In the genomic region with DNA sequence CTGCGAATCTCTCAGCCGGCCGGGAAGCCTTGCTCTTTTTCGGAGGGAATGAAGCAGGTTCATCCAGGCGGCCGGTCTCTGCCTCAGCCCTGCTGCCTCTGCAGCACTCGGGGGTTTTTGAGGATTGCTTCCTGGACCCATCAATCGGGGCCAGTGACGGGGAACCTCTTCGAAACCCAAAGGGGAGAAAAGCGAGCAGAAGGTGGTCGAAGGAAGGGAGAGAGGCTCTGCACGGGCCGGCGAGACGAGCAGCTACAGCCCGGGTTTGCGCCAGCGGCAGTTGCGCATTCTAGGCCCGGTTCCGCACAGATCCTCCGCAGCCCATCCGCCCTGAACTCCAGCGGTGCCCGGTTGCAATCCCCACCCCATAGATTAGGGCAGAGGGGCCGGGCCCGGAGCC, we compare ENCODE assay signal across 11 mouse cellular contexts. TPM values are rescaled to one million over a fixed set of nuclear protein-coding genes. Genes with fewer than 3 reads are reported as not detected.
A peak's percentile ranks its signal among the peaks of the same experiment; 100 is the strongest.
DNase-seq lines count a peak whose midpoint lies in the region; ATAC-seq lines count a peak whose summit lies in the region.
"Had no signal": no experiment of that assay in that cellular context is flagged by ENCODE, and none has a peak within 500 bp of the region (broad histone marks: within the 10 kb centered on the region; RNA-seq: fewer than 3 reads in every experiment).

No protein-coding gene starts in this region.

- no peak overlapping the region for H3K27ac ChIP-seq in forebrain, embryonic 11.5 days (ENCODE audit: low read depth, low read length)
- H3K27ac ChIP-seq in forebrain, embryonic 16.5 days (ENCODE audit: low read length), result no peak overlapping the region
- no peak overlapping the region for H3K27ac ChIP-seq in midbrain, embryonic 10.5 days (replicated peaks)
- no peak overlapping the region for H3K27ac ChIP-seq in midbrain, embryonic 15.5 days
- peak overlapping the region; percentile 81 for H3K27ac ChIP-seq in neural tube, embryonic 15.5 days (replicated peaks)
- H3K27ac ChIP-seq: heart, adult 2 months; liver, embryonic 14.5 days had no signal

- peaks cover 88% of the 10 kb centered on the region for H3K27me3 ChIP-seq in forebrain, embryonic 11.5 days (ENCODE audit: control insufficient read depth, insufficient read depth, low read length)
- peaks cover 61% of the 10 kb centered on the region for H3K27me3 ChIP-seq in forebrain, embryonic 16.5 days (replicated peaks; ENCODE audit: control insufficient read depth, insufficient read depth, low read length)
- H3K27me3 ChIP-seq in midbrain, embryonic 10.5 days (ENCODE audit: low read depth, poor library complexity, severe bottlenecking), result peaks cover 100% of the 10 kb centered on the region
- peaks cover 79% of the 10 kb centered on the region for H3K27me3 ChIP-seq in midbrain, embryonic 15.5 days (replicated peaks)
- H3K27me3 ChIP-seq in neural tube, embryonic 15.5 days (replicated peaks), result peaks cover 73% of the 10 kb centered on the region

- no peaks in the 10 kb centered on the region for H3K9me3 ChIP-seq in forebrain, embryonic 11.5 days (ENCODE audit: control insufficient read depth, low read length)
- no peaks in the 10 kb centered on the region for H3K9me3 ChIP-seq in forebrain, embryonic 16.5 days (ENCODE audit: control insufficient read depth, low read length)
- H3K9me3 ChIP-seq in midbrain, embryonic 10.5 days (replicated peaks), result no peaks in the 10 kb centered on the region
- no peaks in the 10 kb centered on the region for H3K9me3 ChIP-seq in midbrain, embryonic 15.5 days
- H3K9me3 ChIP-seq in neural tube, embryonic 15.5 days (replicated peaks), result no peaks in the 10 kb centered on the region

- H3K4me3 ChIP-seq in forebrain, embryonic 11.5 days (ENCODE audit: low read depth, low read length), result 0 out of 2 replicates have a peak overlapping the region, but pooled peaks have one; percentile 1
- H3K4me3 ChIP-seq in forebrain, embryonic 16.5 days (replicated peaks; ENCODE audit: low read length), result no peak overlapping the region
- H3K4me3 ChIP-seq in midbrain, embryonic 10.5 days, result peak overlapping the region; percentile 39
- no peak overlapping the region for H3K4me3 ChIP-seq in midbrain, embryonic 15.5 days
- H3K4me3 ChIP-seq in neural tube, embryonic 15.5 days (replicated peaks), result peak overlapping the region; percentile 43
- H3K4me3 ChIP-seq: heart, adult 2 months had no signal

- H3K4me2 ChIP-seq in forebrain, embryonic 11.5 days (ENCODE audit: low read depth, low read length, severe bottlenecking), result peak overlapping the region; percentile 15; the same call in 1 of the 2 replicates
- H3K4me2 ChIP-seq in forebrain, embryonic 16.5 days (ENCODE audit: low read length), result no peak overlapping the region
- no peak overlapping the region for H3K4me2 ChIP-seq in midbrain, embryonic 15.5 days
- peak overlapping the region; percentile 54 for H3K4me2 ChIP-seq in neural tube, embryonic 15.5 days

- no peak overlapping the region for H3K9ac ChIP-seq in forebrain, embryonic 11.5 days (ENCODE audit: low read length)
- H3K9ac ChIP-seq in forebrain, embryonic 16.5 days (replicated peaks; ENCODE audit: low read depth, low read length), result no peak overlapping the region
- no peak overlapping the region for H3K9ac ChIP-seq in midbrain, embryonic 15.5 days
- peak overlapping the region; percentile 52 for H3K9ac ChIP-seq in neural tube, embryonic 15.5 days (replicated peaks)
- H3K9ac ChIP-seq: liver, embryonic 14.5 days had no signal

- DNase-seq in forebrain, embryonic 11.5 days (ENCODE audit: low spot score), result no peak
- DNase-seq in midbrain, embryonic 10.5 days (ENCODE audit: low spot score), result peak; percentile 61
- peak; percentile 36 for DNase-seq in kidney, postnatal 10 days
- no peak for DNase-seq in c-Kit-positive CD71-positive TER-119-positive erythroid progenitor cells, embryonic 14.5 days (ENCODE audit: low spot score)
- no peak for DNase-seq in frontal cortex, postnatal 25 days (ENCODE audit: low spot score in 2 of 2)
- DNase-seq: thymus, adult 18-20 months had no signal

- WGBS in forebrain, embryonic 11.5 days, result 1% methylated on average over 28 of the region's 28 CpGs
- 1% methylated on average over 28 of the region's 28 CpGs for WGBS in forebrain, embryonic 16.5 days
- WGBS in midbrain, embryonic 10.5 days, result under 1% methylated on average over 28 of the region's 28 CpGs
- WGBS in midbrain, embryonic 15.5 days, result under 1% methylated on average over 28 of the region's 28 CpGs
- under 1% methylated on average over 28 of the region's 28 CpGs for WGBS in neural tube, embryonic 15.5 days

- ATAC-seq in forebrain, embryonic 11.5 days (replicated peaks; ENCODE audit: low FRiP score), result no peak
- ATAC-seq in forebrain, embryonic 16.5 days, result no peak
- ATAC-seq in midbrain, embryonic 15.5 days (replicated peaks), result no peak
- ATAC-seq in neural tube, embryonic 15.5 days (ENCODE audit: low FRiP score), result no peak

- H3K36me3 ChIP-seq in forebrain, embryonic 11.5 days (ENCODE audit: control insufficient read depth, insufficient read depth, low read length), result no peaks in the 10 kb centered on the region
- no peaks in the 10 kb centered on the region for H3K36me3 ChIP-seq in forebrain, embryonic 16.5 days (ENCODE audit: control insufficient read depth, insufficient read depth)
- H3K36me3 ChIP-seq in midbrain, embryonic 10.5 days, result no peaks in the 10 kb centered on the region
- no peaks in the 10 kb centered on the region for H3K36me3 ChIP-seq in midbrain, embryonic 15.5 days (replicated peaks)
- H3K36me3 ChIP-seq in neural tube, embryonic 15.5 days, result no peaks in the 10 kb centered on the region

- peaks cover 19% of the 10 kb centered on the region for H3K4me1 ChIP-seq in forebrain, embryonic 11.5 days (replicated peaks; ENCODE audit: control insufficient read depth, insufficient read depth, low read length)
- H3K4me1 ChIP-seq in forebrain, embryonic 16.5 days (replicated peaks; ENCODE audit: control insufficient read depth, insufficient read depth, low read length), result peaks cover 29% of the 10 kb centered on the region
- H3K4me1 ChIP-seq in midbrain, embryonic 10.5 days, result peaks cover 56% of the 10 kb centered on the region
- peaks cover 40% of the 10 kb centered on the region for H3K4me1 ChIP-seq in midbrain, embryonic 15.5 days
- H3K4me1 ChIP-seq in neural tube, embryonic 15.5 days, result peaks cover 36% of the 10 kb centered on the region

RNA-seq across cellular contexts. Expression of gene Pax2, which starts 3.0 kb away (rescaled TPM):
- polyA plus RNA-seq in forebrain, embryonic 11.5 days (2014; fragmentation: Nextera tagmentation; extraction: Ambion mirVana), result 0.20 and 0.39 TPM in 2 replicates
- 0.07 TPM in 1 of 2 replicates, not detected in the other for polyA plus RNA-seq in forebrain, embryonic 16.5 days (2015; fragmentation: Nextera tagmentation; extraction: Ambion mirVana)
- 0.60 and 1.1 TPM in 2 replicates for polyA plus RNA-seq in midbrain, embryonic 10.5 days (2016; fragmentation: Nextera tagmentation; extraction: Ambion mirVana)
- 0.68 TPM in 2 replicates for polyA plus RNA-seq in midbrain, embryonic 15.5 days (2015; fragmentation: Nextera tagmentation; extraction: Ambion mirVana)
- 16.5 and 20.5 TPM in 2 replicates for polyA plus RNA-seq in neural tube, embryonic 15.5 days (2015; fragmentation: Nextera tagmentation; extraction: Ambion mirVana)
- polyA plus RNA-seq: heart, adult 2 months; liver, embryonic 14.5 days had no signal

Comparison
In these comparisons a context has a peak if more than half of its experiments do, and no peak if none do; other contexts are left out.
1. H3K4me2 ChIP-seq: peak in forebrain, embryonic 11.5 days (single experiment) and neural tube, embryonic 15.5 days (single experiment); none in forebrain, embryonic 16.5 days (single experiment) and midbrain, embryonic 15.5 days (single experiment).
2. H3K4me3 ChIP-seq: peak in forebrain, embryonic 11.5 days (single experiment), midbrain, embryonic 10.5 days (single experiment) and neural tube, embryonic 15.5 days (single experiment); none in forebrain, embryonic 16.5 days (single experiment) and midbrain, embryonic 15.5 days (single experiment).
3. DNase-seq: peak in midbrain, embryonic 10.5 days (single experiment) and kidney, postnatal 10 days (single experiment); none in forebrain, embryonic 11.5 days (single experiment), c-Kit-positive CD71-positive TER-119-positive erythroid progenitor cells, embryonic 14.5 days (single experiment) and frontal cortex, postnatal 25 days (0 of 2).